Mouse (Mus musculus) myocyte (in vitro differentiated cells): ENCODE measurements around the gene Olfr983.

Experiments
- E2F4 ChIP-seq: IDR thresholded peaks from one replicate; pipeline ENCODE4 v1.6.1; 2011; ENCODE audit warnings: mild to moderate bottlenecking, control low read depth, moderate library complexity; ENCODE audit not compliant: insufficient read depth
- MAX ChIP-seq: IDR thresholded peaks from one replicate; pipeline ENCODE4 v1.6.1; 2011; ENCODE audit warnings: low read depth, mild to moderate bottlenecking, control low read depth
- MYOG ChIP-seq, 3 experiments: IDR thresholded peaks; one replicate each; pipeline ENCODE4 v1.6.1; 2011; ENCODE audit warnings: control low read depth in 2 of 3, low read depth in 2 of 3, mild to moderate bottlenecking in 2 of 3; ENCODE audit not compliant: insufficient read length in 2 of 3, control insufficient read depth in 1 of 3, insufficient read depth in 1 of 3
- POLR2A ChIP-seq: IDR thresholded peaks from one replicate; pipeline ENCODE4 v1.6.1; 2011; ENCODE audit warnings: low read depth, mild to moderate bottlenecking, control low read depth, moderate library complexity; ENCODE audit not compliant: insufficient read length
- POLR2AphosphoS2 ChIP-seq: IDR thresholded peaks from one replicate; pipeline ENCODE4 v1.6.1; 2011; ENCODE audit warnings: low read depth, control low read depth; ENCODE audit not compliant: insufficient read length

- TF ChIP-seq E2F4, result no peak
- no peak for TF ChIP-seq POLR2A
- no peak for TF ChIP-seq POLR2AphosphoS2
- no peak for TF ChIP-seq MYOG (IDR thresholded peaks at IDR 0.05; ENCODE audit: control insufficient read depth in 1 of 3, insufficient read depth in 1 of 3, insufficient read length in 2 of 3, low read depth in 2 of 3)
- TF ChIP-seq MAX, result no peak
These were observed 23.9 kb upstream of the Olfr983 start for GRCm38 (mm10) chr9:40117287-40117659.
